Mouse (Mus musculus) left cerebral cortex, postnatal 10 days (tissue): ENCODE results near the gene Sprr2k. TPM values are rescaled to one million over a fixed set of nuclear protein-coding genes. Genes with fewer than 3 reads are reported as not detected.
"Not testable (repeated sequence)": the region's sequence is repeated elsewhere in the genome, so short reads cannot be mapped to it uniquely, and the experiment has no call there.

Experiments used
- DNase-seq, 2 experiments: peaks; one replicate each; pipeline ENCODE4 v3.0.0; 2021 to 2022; ENCODE audit warnings: low spot score in 2 of 2, mixed read lengths in 1 of 2; ENCODE audit errors: extremely low spot score in 1 of 2
- intact Hi-C: fragments of 180-260 bp; cut with DNase I; formaldehyde crosslinking; loops from one replicate; pipeline ENCODE4 v1.15.1; 2025
- total RNA-seq, 2 experiments: library from RNA; stranded (reverse); gene quantifications; 2 replicates each; pipeline ENCODE4 v1.2.3; 2021

Gene Sprr2k
- total RNA-seq: not detected

GRCm38 (mm10) chr3:92432282-92432681 is at the start of gene Sprr2k:
Sprr2k (plus strand) TSS chr3:92432582.
- intact Hi-C loops: no loop called here
- no peak for DNase-seq

DNA sequence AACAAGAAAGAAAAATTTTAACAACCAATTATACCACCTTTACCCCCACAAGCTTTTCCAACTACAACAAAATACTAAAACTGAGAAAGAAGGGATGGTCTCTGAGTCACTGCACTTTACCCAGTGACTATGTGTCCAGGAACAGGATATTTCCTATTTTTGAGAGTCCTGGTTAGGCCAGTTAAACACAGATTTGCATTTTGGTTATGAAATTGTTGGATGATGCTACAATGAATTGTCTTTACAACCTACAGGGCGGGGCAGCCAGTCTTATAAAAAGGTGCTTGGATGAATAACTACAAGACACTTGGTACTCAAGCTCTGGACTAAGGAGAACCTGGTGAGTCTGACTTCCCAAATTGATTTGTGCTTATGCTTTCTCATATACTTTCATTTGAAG is 47.0 kb upstream of the Sprr2k start, which contains the start of gene Sprr2h:
Sprr2h (plus strand) TSS at position 301 of the 400 bp plus-strand sequence.
- DNase-seq: no peak
- intact Hi-C loops: no loop called here

DNA sequence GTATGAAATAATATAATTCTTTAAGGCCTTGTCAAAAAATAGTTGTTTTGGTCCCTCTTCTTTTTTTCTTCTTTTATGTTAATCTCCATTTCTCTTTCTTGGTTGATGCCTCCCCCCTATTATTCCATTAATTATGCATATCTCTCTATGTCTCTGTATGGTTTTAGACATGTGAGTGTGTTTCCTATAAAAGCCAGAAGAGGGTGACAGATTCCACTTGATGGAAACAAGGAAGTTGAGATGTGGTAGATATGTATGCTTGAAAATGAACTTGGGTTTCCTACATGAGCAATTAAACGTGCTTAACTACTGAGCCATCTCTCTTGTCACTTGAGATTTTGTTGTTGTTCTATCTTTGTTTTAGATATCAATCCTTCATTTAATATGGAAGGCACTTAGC is 38.1 kb upstream of the Sprr2k start:
- DNase-seq: peak in 1 of 2 experiments; percentile 1
- intact Hi-C loops: no loop called here

- no peak for DNase-seq
- intact Hi-C loops: no loop called here
Measured at GRCm38 (mm10) chr3:92407691-92408090, 24.7 kb upstream of the Sprr2k start, which contains the start of gene Sprr2i. Sprr2i (plus strand) TSS chr3:92407991.

GRCm38 (mm10) chr3:92417782-92418181 is 14.6 kb upstream of the Sprr2k start, which contains the start of gene Sprr2j-ps:
Sprr2j-ps (plus strand) TSS chr3:92418082.
- intact Hi-C loops: no loop called here
- no peak for DNase-seq

DNA sequence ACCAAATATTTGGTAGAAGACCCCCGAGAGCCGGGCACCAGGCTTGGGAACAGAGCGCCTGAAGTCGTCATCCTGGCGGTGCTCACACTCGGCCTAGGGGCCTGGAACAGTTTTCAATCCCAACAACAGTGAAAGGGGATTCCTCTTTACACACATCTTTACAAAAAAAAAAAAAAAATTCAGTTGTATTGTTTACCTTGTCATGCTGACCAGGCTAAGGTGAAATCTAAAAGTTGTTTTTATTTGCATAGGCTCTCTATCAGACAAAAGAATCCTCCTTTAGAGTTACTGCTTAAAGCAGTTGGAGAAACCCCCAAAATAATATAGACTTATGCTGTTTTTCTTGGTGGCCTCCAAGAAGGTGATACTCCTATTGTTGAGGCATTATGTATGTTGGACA is 3.1 kb upstream of the Sprr2k start, which contains the start of gene Gm9774:
Gm9774 (minus strand) TSS at position 101 of the 400 bp plus-strand sequence.
- intact Hi-C loops: no loop called here
- DNase-seq: no peak

DNA sequence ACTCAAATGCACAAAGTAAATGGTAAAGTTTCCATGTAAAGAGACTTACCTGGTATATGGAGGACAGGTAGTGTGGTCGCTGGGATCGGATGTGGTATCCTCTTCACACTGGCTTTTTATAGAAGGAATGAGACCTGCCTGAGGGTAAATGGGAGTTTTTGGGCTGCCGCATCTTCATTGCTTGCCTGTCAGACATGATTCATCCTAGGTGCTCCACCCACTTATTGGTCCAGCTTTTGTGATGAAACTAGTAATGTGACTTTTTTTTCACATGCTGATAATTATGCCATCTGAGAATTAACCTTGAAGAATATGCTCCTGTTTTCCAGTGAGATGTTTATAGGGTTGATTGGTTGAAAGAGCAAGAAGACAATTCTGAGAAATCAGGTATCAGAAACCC is 6.3 kb downstream of the Sprr2k start, which contains the start of gene Sprr1b:
Sprr1b (minus strand) TSS at position 101 of the 400 bp plus-strand sequence.
- DNase-seq: no peak
- intact Hi-C loops: no loop called here

DNA sequence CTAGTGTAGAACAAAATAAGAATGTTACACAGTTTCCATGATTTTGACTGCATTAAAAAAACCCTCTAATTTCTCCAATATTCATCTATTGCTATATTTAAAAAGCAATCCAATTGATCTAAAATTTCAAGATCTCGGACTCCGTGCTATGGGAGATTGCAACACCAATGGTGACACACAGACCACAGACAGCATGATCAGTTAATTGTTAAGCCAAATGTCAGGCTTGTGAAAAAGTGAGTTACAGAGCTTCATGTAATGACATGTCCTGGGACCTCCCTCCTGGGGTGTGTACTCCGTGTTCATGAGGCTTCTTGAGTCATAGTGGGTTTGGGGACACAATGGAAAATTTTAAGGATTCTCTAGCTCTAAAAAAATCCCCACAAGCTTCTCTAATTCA is 7.8 kb downstream of the Sprr2k start:
- intact Hi-C loops: no loop called here

DNA sequence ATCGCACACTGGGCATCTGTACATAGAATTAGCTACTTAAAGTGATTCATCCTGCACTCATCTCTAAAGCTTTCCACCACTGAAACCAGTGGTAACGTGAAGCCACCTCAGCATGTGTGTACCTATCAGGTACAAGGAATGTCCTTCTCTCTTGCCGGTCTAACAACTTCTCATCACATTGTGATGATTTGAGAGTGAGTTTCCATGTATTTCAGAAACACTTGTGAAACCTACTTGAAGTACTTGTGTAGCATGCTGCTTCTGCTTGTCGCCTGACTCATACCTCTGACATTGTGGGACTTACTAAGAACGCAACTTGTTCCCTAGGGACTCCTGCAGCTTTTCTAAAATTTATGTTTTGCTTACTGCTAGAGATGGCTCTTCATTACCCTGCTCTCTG is 22.8 kb downstream of the Sprr2k start:
- DNase-seq: no peak
- intact Hi-C loops: no loop called here

More for the DNA sequence above, 7.8 kb downstream of the Sprr2k start:
- DNase-seq: no peak

- no peak for DNase-seq
- intact Hi-C loops: no loop called here
Measured at GRCm38 (mm10) chr3:92458620-92459019, 26.2 kb downstream of the Sprr2k start, which contains the start of gene Sprr3. Sprr3 (minus strand) TSS chr3:92458720.

DNA sequence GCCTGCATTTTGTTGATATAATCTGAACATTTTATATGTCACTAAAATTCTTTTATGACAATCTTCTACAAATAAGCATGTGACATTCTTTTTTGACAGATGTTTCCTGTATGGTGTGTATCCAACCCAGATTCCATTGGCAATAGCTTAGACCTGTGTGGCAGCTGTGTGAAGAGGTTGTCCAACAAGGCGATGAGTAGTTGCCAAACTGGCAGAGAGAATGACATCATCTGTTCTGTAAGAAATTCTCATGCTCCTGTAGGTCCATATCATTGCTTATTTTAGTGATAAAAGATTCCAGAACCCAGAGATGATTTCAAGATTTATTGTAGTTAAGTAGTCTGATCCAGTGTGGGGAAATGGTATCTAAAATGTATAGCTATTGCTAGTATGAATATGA is 34.2 kb downstream of the Sprr2k start:
- no peak for DNase-seq
- intact Hi-C loops: no loop called here

DNA sequence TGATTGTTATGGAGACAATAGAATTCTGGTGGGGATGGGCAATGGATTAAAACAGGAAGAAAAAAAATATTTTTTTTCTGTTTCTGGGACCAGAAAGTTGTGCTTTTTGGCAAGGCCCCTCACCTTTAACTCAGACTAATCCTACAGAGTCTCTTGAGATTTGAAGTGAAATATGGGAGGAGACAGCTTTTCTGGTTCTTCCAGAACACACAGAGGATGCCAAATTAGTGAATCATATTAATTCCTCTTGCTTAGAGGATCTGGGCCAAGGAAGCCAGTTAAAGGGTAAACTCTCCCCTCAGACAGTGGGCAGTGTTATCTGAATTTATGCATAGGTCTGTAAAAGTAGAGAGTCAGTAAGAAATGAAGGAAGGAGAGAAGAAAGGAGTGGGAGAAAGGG is 35.0 kb downstream of the Sprr2k start:
- DNase-seq: no peak
- intact Hi-C loops: no loop called here

DNA sequence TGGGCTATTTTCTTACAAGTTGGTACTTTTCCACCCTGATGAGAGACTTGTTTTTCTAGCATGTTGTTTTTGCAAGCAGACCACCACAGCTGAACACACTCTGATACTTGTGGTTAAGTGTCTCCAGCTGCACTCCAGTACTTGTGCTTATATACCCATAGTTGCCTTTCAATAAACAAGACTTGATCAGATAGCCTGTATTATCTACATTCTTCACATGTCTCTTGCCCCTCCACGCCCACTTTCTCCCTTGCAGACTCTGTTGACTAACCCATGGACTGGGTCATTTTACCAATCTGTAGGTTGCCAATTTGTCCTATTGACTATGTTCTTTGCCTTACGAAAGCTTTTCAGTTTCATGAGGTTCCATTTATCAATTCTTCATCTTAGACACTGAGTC is 37.7 kb downstream of the Sprr2k start:
- intact Hi-C loops: no loop called here
- DNase-seq: no peak

- DNase-seq, intact Hi-C loops: not testable (repeated sequence)
Measured at GRCm38 (mm10) chr3:92481249-92481648, 48.9 kb downstream of the Sprr2k start.

Other genes with a start within 250 kb of the Sprr2k start
- gene Sprr2a1, start 216.8 kb upstream of the Sprr2k start, total RNA-seq: not detected
- not detected for gene Sprr2a2, start 216.7 kb upstream of the Sprr2k start, total RNA-seq
- not detected for gene Sprr2a3, start 147.2 kb upstream of the Sprr2k start, total RNA-seq
- not detected for gene Sprr2b, start 116.0 kb upstream of the Sprr2k start, total RNA-seq
- gene Sprr2d, start 93.4 kb upstream of the Sprr2k start, total RNA-seq: not detected
- not detected for gene Sprr2e, start 80.4 kb upstream of the Sprr2k start, total RNA-seq
- gene Sprr2f, start 67.4 kb upstream of the Sprr2k start, total RNA-seq: not detected
- gene Sprr2h, start 46.9 kb upstream of the Sprr2k start, total RNA-seq: not detected
- not detected for gene Sprr2i, start 24.6 kb upstream of the Sprr2k start, total RNA-seq
- gene Sprr2j-ps, start 14.5 kb upstream of the Sprr2k start, total RNA-seq: not detected
- 1 to 10 TPM; 1.5 to 3.6 TPM for gene Gm9774, start 3.2 kb upstream of the Sprr2k start, total RNA-seq
- gene Sprr1b, start 6.2 kb downstream of the Sprr2k start, total RNA-seq: not detected
- not detected for gene Sprr3, start 26.1 kb downstream of the Sprr2k start, total RNA-seq
- not detected for gene Sprr1a, start 53.3 kb downstream of the Sprr2k start, total RNA-seq
- gene Sprr4, start 67.9 kb downstream of the Sprr2k start, total RNA-seq: not detected
- not detected for gene 2310046K23Rik, start 101.9 kb downstream of the Sprr2k start, total RNA-seq
- not detected for gene Ivl, start 141.2 kb downstream of the Sprr2k start, total RNA-seq
- not detected for gene Smcp, start 156.4 kb downstream of the Sprr2k start, total RNA-seq
- gene 2210017I01Rik, start 174.9 kb downstream of the Sprr2k start, total RNA-seq: not detected
- gene Lce6a, start 189.1 kb downstream of the Sprr2k start, total RNA-seq: not detected
- gene Lce1a1, start 215.7 kb downstream of the Sprr2k start, total RNA-seq: not detected
- not detected for gene Lce1b, start 224.3 kb downstream of the Sprr2k start, total RNA-seq
- gene Lce1a2, start 237.7 kb downstream of the Sprr2k start, total RNA-seq: not detected
- gene Lce1c, start 246.7 kb downstream of the Sprr2k start, total RNA-seq: not detected